Mouse (Mus musculus) liver, embryonic 14.5 days (tissue): Measurements from ENCODE around the gene Hdac1.

Experiments used
- CTCF ChIP-seq: IDR thresholded peaks from 2 replicates; pipeline ENCODE4 v1.5.1; 2016; ENCODE audit warnings: antibody characterized with exemption, low read depth, control low read depth
- EP300 ChIP-seq: IDR thresholded peaks from 2 replicates; pipeline ENCODE4 v1.6.1; 2016; ENCODE audit warnings: antibody characterized with exemption, low read depth

- no peak for TF ChIP-seq CTCF
- TF ChIP-seq EP300: no peak
Measured at GRCm38 (mm10) chr4:129573093-129573370, 30.5 kb upstream of the Hdac1 start.
